Mouse (Mus musculus) CD4-positive, CD25-positive, alpha-beta regulatory T cell, adult 4 months (primary cell): ENCODE measurements around the gene Prkar2a. TPM values are rescaled to one million over a fixed set of nuclear protein-coding genes. Genes with fewer than 3 reads are reported as not detected.
A peak's percentile ranks its signal among the peaks of the same experiment; 100 is the strongest.

ENCODE experiments used
- ATAC-seq: one replicate; pipeline ENCODE4 v1.8.0; 2017
- polyA plus RNA-seq, 2 experiments: library from polyadenylated mRNA; unstranded; fragments of 100-300 nt; shearing (Covaris generic); gene quantifications; one replicate each; pipeline ENCODE4 v1.2.1; 2017

The Prkar2a gene
- polyA plus RNA-seq, 2 experiments from 2014 or later, result 3.7 to 6.7 TPM

DNA sequence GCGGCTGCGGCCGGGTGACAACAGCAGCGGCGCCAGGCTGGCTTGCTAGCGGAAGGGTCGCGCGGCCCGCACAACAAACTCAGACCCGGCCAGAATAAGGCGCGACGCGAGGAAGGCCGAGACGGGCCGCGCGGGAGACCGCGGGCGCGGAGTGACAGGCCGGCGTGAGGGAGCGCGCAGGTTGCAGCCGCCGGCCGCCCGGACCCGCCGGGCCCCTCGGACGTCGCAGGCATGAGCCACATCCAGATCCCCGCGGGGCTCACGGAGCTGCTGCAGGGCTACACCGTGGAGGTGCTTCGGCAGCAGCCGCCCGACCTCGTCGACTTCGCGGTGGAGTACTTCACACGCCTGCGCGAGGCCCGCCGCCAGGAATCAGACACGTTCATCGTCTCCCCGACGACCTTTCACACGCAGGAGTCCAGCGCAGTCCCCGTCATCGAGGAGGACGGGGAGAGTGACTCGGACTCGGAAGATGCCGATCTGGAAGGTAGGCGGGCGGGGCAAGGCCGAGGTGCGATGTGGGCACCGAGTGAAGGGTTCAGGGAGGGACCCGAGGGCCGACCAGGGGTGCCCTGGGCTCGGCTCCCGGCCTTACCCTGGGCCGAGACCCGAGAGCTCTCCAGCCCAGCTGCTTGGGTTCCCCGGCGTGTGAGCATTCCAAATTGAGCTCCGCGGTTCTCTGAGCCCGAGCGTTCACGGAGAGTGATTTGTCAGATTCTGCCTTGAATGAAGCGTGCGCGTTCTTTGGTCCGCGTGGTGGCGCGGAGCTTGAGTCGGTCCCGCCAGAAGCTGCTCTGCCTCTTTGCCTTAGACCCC is 3.3 kb downstream of the Prkar2a start:
- peak; percentile 60 for ATAC-seq

DNA sequence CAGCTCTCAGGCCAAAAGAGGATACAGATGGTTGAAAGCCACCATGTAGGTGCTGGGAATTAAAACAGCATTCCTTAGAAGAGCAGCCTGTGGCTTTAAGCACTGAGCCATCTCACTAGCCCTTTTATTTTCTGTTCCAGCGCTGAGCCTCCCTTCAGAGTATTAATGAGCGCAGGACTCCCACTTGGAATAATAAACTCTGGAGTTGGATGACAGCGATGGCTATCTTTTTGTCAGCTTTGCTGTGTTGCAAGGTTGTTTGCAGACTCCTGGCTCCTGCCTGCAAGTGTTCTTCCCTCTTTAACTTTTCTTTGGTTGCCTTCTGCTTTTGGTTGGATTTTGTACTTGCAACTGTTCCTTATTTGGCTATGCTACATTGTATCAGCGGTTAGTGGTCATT is 4.8 kb downstream of the Prkar2a start:
- no peak for ATAC-seq

DNA sequence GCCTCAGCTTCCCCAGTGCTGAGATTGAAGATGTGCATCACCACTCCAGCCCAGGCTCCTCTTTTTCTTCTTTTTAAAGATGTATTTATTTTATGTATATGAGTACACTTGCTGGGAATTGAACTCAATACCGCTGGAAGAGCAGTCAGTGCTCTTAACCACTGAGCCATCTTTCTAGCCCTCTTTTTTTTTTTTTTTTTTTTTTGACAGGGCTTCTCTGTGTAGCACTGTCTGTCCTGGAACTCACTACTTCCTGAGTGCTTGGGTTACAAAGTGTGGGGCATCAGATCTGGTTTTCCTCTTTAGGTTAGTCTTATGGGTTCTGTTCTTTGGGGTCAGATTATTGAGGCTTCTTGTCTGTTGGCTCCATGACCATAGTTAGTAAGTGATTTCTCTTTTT is 5.4 kb downstream of the Prkar2a start:
- no peak for ATAC-seq

DNA sequence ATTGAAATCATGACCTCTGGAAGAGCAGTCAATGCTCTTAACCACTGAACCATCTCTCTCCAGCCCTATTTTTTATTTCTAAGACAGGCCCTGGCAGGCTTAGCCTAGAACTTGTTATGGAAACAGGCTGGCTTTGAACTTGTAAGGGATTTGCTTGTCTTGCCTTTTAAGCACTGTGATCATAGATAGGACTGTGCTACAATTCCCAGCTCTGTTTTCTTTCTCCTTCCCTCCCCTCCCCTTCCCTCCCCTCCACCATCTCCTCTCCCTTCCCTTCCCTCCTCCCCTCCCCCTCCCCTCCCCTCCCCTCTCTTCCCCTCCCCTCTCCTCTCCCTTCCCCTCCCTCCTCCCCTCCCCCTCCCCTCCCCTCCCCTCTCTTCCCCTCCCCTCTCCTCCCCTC is 13.4 kb downstream of the Prkar2a start:
- no peak for ATAC-seq

GRCm38 (mm10) chr9:108703373-108704110 is 14.4 kb downstream of the Prkar2a start:
- ATAC-seq, result no peak

DNA sequence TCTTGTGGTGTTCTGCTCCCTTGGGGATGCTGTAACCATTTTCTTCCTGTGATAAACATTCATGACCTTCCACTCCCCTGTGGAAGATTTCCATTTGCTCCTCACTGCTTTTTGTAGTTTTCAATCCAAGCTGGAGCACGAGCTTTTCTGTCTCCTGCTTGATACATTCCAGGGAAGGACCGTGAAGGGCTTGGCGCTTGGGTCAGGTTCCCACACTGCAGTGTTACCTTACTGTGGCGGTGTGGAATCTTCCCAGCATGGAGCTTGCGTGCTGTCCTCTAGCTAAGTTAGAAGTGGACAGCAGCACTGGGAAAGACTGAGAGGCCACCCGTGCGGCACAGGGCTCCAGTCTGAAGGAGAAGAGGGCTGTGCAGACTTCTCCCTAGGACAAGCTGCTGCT is 15.5 kb downstream of the Prkar2a start:
- ATAC-seq, result no peak

DNA sequence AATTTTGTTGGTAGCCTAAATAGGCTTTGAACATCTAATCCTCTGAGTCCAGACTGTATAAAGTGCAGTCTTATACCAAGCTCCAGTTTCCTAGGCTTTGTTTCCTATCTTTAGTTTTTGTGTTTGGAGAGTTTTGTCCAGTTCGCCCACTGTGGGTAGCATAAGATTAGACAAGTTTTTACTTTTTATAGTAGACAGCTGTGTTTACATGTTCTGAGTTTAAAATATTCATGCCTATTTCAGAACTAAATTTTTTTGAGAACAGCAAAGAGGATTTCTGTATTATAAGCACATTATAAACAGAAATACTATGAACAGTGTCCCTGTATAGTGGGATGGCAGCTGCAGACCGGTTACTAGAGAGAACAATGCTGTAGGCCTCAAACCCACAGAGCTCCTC is 18.1 kb downstream of the Prkar2a start:
- ATAC-seq, result no peak

DNA sequence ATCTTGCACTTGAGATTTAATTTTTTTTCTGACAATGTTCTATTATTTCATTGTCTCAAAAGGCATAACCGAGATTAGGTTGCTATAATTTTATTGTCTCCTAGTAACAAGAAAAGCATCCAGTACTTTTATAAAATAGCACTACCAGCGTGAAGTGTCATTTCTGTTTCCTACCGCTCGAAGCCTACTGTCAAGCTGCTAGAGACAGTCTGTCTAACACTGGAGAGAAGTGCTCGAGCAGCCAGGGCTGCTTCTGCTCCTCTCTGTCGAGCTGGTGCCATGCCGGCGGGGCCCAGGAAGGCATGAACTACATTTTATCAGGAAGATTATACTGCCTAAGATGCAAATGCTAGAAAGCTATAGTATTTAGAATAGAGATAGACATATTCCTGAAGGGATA is 19.7 kb downstream of the Prkar2a start:
- ATAC-seq, result no peak

DNA sequence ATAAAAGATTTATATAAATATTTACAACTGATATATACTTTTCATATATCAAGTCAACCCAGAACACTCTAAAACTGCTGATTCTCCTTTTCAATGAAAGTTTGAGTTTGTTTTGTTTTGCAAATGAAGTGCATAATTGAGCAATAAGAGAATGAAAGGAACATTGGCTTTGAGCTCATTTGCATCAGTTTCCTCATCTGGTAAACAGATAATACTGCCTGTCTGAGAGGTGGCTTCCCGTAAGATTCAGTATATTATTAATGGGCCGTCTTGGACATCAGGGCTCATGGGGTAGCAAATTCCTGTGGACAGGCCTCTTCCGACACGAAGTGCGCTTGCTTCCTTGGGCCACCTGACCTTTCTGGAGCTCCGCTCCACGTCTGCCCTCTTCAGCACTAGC is 21.7 kb downstream of the Prkar2a start:
- no peak for ATAC-seq

DNA sequence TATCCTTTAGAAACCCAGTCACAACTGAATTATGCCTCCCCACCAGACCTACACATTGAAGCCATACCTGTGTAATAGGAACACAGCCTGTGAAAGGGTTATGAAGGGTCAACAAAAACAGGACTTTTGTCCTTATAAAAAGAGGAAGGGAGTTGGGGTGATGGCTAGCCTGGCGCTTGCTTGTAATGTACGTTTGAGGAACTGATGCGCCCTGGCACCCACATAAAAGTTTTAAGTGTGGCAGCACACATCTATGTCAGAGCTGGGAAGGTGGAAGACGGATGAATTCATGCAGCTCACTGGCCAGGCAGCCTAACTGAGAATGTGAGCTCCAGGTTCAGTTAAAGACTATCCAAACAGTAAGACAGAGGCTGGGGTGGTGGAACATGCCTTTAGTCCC is 27.1 kb downstream of the Prkar2a start:
- no peak for ATAC-seq

- ATAC-seq, result no peak
These were observed 34.6 kb downstream of the Prkar2a start for GRCm38 (mm10) chr9:108723751-108724150.

- no peak for ATAC-seq
These were observed 37.0 kb downstream of the Prkar2a start for GRCm38 (mm10) chr9:108726116-108726515.

GRCm38 (mm10) chr9:108729050-108729449 is 39.9 kb downstream of the Prkar2a start:
- no peak for ATAC-seq

- no peak for ATAC-seq
These were observed 43.3 kb downstream of the Prkar2a start for GRCm38 (mm10) chr9:108732462-108732861.

- ATAC-seq, result no peak
These were observed 45.5 kb downstream of the Prkar2a start for GRCm38 (mm10) chr9:108734626-108735025.

- no peak for ATAC-seq
These were observed 50.1 kb downstream of the Prkar2a start for GRCm38 (mm10) chr9:108739239-108739638.

DNA sequence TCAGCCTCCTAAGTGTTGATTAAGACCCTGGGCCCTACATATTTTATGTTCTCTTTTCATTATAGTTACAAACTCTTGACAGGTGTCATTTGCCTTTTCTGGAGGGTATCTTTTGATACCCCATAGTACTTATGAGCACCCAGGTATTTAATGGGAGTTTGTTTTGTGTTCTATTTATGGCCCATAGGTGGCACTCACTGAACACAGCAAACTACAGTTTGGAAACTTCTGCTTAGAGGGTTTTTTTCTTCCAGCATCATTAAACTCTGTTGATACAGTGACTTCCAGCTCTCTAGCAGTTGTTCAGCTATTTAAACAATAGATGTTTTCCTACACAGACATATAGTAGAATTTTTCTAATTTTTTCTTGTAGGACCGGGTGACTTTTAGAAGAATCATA is 50.9 kb downstream of the Prkar2a start:
- no peak for ATAC-seq

DNA sequence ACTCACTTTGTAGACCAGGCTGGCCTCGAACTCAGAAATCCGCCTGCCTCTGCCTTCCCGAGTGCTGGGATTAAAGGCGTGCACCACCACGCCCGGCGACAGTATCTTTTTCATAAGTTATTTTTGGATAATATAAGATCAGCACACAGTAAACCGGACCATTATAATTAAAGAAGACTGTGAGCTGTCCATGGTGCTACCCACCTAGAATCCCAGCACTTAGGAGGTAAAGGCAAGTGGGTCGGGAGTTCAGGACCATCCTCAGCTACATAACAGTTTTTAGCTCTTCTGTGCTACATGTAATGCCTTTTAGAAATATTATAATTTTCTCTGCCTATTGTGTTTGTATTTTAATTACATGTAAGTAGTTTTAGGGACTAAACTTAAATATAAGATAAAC is 52.9 kb downstream of the Prkar2a start:
- ATAC-seq, result no peak

- ATAC-seq, result no peak
These were observed 57.9 kb downstream of the Prkar2a start for GRCm38 (mm10) chr9:108746876-108747499.

DNA sequence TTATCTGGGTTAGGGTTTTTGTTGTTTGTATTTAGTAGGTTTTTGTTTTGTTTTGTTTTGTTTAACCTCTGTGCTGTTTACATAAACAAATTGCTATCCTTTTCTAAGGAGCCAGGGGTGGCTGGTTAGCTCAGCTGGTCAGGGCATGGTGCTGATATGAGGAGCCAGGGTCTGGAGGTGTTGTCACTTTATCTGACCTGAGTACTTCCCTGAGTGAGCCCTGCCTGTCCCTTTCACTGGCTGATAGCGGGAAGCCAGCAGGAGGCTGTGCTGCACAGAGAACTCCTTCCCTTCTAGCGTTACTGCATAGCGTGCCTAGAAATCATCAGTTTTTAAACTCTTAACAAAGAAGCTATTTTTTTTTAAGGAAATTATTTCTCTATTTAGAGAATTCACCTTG is 58.6 kb downstream of the Prkar2a start:
- ATAC-seq, result no peak

GRCm38 (mm10) chr9:108748600-108749183 is 59.6 kb downstream of the Prkar2a start:
- ATAC-seq, result no peak

GRCm38 (mm10) chr9:108750616-108751015 is 61.5 kb downstream of the Prkar2a start:
- no peak for ATAC-seq
